Mouse (Mus musculus) left cerebral cortex, adult 18-20 months (tissue): ENCODE measurements at regions not wholly inside any gene's neighbourhood (a gene's known extent, or its start where the extent isn't known, plus 50 kb on each side); places are given as distances from the start of the nearest gene placed in this dataset.

Experiments used
- DNase-seq, 2 experiments: peaks; one replicate each; pipeline ENCODE4 v3.0.0; 2021 to 2022; ENCODE audit warnings: low spot score in 2 of 2, mixed read lengths in 1 of 2

- DNase-seq: no peak
These were observed 847.7 kb downstream of the D3Ertd751e start for GRCm38 (mm10) chr3:42590126-42590525.

GRCm38 (mm10) chr3:42593792-42594433 is 851.5 kb downstream of the D3Ertd751e start:
- DNase-seq: no peak

GRCm38 (mm10) chr3:42596686-42597085 is 854.3 kb downstream of the D3Ertd751e start:
- DNase-seq: no peak
